10 mouse cellular contexts compared by ENCODE assay signal in the genomic region with DNA sequence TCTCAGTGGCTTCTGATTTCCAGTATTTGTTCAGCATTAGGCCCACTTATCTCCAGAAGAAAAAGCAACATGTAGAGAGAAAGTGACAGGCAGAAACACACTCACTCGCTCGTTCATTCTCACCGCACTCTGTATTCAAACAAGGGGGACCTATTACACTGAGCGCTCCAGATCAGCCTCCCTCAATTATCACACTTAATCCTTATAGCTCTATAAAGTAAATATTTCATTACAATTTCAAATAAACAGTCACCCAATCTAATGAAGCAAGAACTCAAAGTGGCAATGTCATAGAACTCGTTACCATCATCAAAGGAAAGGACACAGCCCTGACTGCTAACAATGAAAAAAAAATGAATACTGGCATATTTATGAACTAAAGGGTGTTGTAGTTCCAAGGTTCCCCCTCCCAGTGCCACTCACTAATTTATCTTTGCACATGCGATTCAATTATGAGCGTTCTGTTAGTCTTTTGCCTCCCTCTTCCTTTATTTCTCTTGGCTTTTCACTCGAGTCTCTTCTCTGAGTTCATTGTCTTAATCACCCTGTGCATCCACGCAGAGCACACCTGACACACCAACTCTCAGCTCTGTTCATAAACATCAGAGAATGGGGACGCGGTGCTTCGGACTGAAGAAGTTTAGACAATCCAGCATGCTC.
DNase-seq lines count a peak whose midpoint lies in the region; ATAC-seq lines count a peak whose summit lies in the region.
"Had no signal": no experiment of that assay in that cellular context is flagged by ENCODE, and none has a peak within 500 bp of the region (broad histone marks: within the 10 kb centered on the region; RNA-seq: fewer than 3 reads in every experiment).

No protein-coding gene starts in this region.

- H3K4me1 ChIP-seq in heart, embryonic 16.5 days (ENCODE audit: control insufficient read depth, insufficient read depth, low read length) = peaks cover 14% of the 10 kb centered on the region
- H3K4me1 ChIP-seq in embryonic facial prominence, embryonic 12.5 days = peaks cover 5% of the 10 kb centered on the region; the same call in 1 of the 2 replicates
- H3K4me1 ChIP-seq in hindbrain, embryonic 14.5 days (replicated peaks; ENCODE audit: control insufficient read depth, insufficient read depth, low read length) = peaks cover 27% of the 10 kb centered on the region
- H3K4me1 ChIP-seq in neural tube, embryonic 13.5 days (replicated peaks) = peaks cover 30% of the 10 kb centered on the region

- 69% methylated on average over 12 of the region's 12 CpGs for WGBS in heart, embryonic 16.5 days
- 70% methylated on average over 12 of the region's 12 CpGs for WGBS in embryonic facial prominence, embryonic 12.5 days
- 24% methylated on average over 12 of the region's 12 CpGs for WGBS in hindbrain, embryonic 14.5 days
- WGBS in neural tube, embryonic 13.5 days = 30% methylated on average over 12 of the region's 12 CpGs

- no peak overlapping the region for H3K4me3 ChIP-seq in heart, embryonic 16.5 days (ENCODE audit: low read length)
- no peak overlapping the region for H3K4me3 ChIP-seq in embryonic facial prominence, embryonic 12.5 days
- peak overlapping the region; percentile 8; the same call in 1 of the 2 replicates for H3K4me3 ChIP-seq in hindbrain, embryonic 14.5 days (replicated peaks; ENCODE audit: low read length)
- peak overlapping the region; percentile 19 for H3K4me3 ChIP-seq in neural tube, embryonic 13.5 days
- H3K4me3 ChIP-seq: limb, embryonic 12.5 days had no signal

- no peak overlapping the region for H3K27ac ChIP-seq in heart, embryonic 16.5 days (ENCODE audit: low read length)
- no peak overlapping the region for H3K27ac ChIP-seq in embryonic facial prominence, embryonic 12.5 days
- peak overlapping the region; percentile 73 for H3K27ac ChIP-seq in hindbrain, embryonic 14.5 days
- H3K27ac ChIP-seq in neural tube, embryonic 13.5 days (replicated peaks) = peak overlapping the region; percentile 64
- H3K27ac ChIP-seq: limb, embryonic 12.5 days; macrophage had no signal

- H3K27me3 ChIP-seq in heart, embryonic 16.5 days (ENCODE audit: control insufficient read depth, insufficient read depth, low read length) = no peaks in the 10 kb centered on the region
- no peaks in the 10 kb centered on the region for H3K27me3 ChIP-seq in embryonic facial prominence, embryonic 12.5 days
- no peaks in the 10 kb centered on the region for H3K27me3 ChIP-seq in hindbrain, embryonic 14.5 days (ENCODE audit: control insufficient read depth, insufficient read depth, low read length)
- no peaks in the 10 kb centered on the region for H3K27me3 ChIP-seq in neural tube, embryonic 13.5 days
- H3K27me3 ChIP-seq: limb, embryonic 12.5 days had no signal

- no peaks in the 10 kb centered on the region for H3K9me3 ChIP-seq in heart, embryonic 16.5 days (replicated peaks; ENCODE audit: control insufficient read depth, low read length)
- H3K9me3 ChIP-seq in embryonic facial prominence, embryonic 12.5 days = no peaks in the 10 kb centered on the region
- no peaks in the 10 kb centered on the region for H3K9me3 ChIP-seq in hindbrain, embryonic 14.5 days (ENCODE audit: control insufficient read depth, low read length)
- no peaks in the 10 kb centered on the region for H3K9me3 ChIP-seq in neural tube, embryonic 13.5 days
- H3K9me3 ChIP-seq: limb, embryonic 12.5 days had no signal

- no peak overlapping the region for H3K9ac ChIP-seq in heart, embryonic 16.5 days (ENCODE audit: low read length)
- no peak overlapping the region for H3K9ac ChIP-seq in embryonic facial prominence, embryonic 12.5 days
- peak overlapping the region; percentile 48 for H3K9ac ChIP-seq in hindbrain, embryonic 14.5 days
- peak overlapping the region; percentile 9; the same call in 1 of the 2 replicates for H3K9ac ChIP-seq in neural tube, embryonic 13.5 days
- H3K9ac ChIP-seq: limb, embryonic 12.5 days had no signal

- no peak for DNase-seq in heart, postnatal 4 days
- no peak for DNase-seq in hindbrain, embryonic 14.5 days (ENCODE audit: low spot score)
- DNase-seq in adrenal gland, postnatal 36 days = no peak
- no peak for DNase-seq in adrenal gland, adult 8-10 months
- no peak for DNase-seq in cerebellum, adult 8-10 months

- H3K4me2 ChIP-seq in heart, embryonic 16.5 days (ENCODE audit: low read depth, low read length) = peak overlapping the region; percentile 34
- peak overlapping the region; percentile 6; the same call in 1 of the 2 replicates for H3K4me2 ChIP-seq in embryonic facial prominence, embryonic 12.5 days (replicated peaks)
- H3K4me2 ChIP-seq in hindbrain, embryonic 14.5 days (replicated peaks) = peak overlapping the region; percentile 47
- H3K4me2 ChIP-seq in neural tube, embryonic 13.5 days = peak overlapping the region; percentile 51
- H3K4me2 ChIP-seq: limb, embryonic 12.5 days had no signal

- no peak for ATAC-seq in heart, embryonic 16.5 days (replicated peaks; ENCODE audit: extremely low read depth, insufficient read depth, low FRiP score)
- no peak for ATAC-seq in embryonic facial prominence, embryonic 12.5 days (ENCODE audit: insufficient number of reproducible peaks, insufficient read depth, low FRiP score, low TSS enrichment)
- peak; percentile 73 for ATAC-seq in hindbrain, embryonic 14.5 days (ENCODE audit: low FRiP score)
- ATAC-seq in neural tube, embryonic 13.5 days (ENCODE audit: low read depth) = peak; percentile 54; the same call in 1 of the 2 replicates

- H3K36me3 ChIP-seq in heart, embryonic 16.5 days (ENCODE audit: control insufficient read depth, insufficient read depth) = no peaks in the 10 kb centered on the region
- H3K36me3 ChIP-seq in embryonic facial prominence, embryonic 12.5 days = no peaks in the 10 kb centered on the region
- H3K36me3 ChIP-seq in hindbrain, embryonic 14.5 days (replicated peaks; ENCODE audit: control insufficient read depth, insufficient read depth) = no peaks in the 10 kb centered on the region
- H3K36me3 ChIP-seq in neural tube, embryonic 13.5 days = no peaks in the 10 kb centered on the region
- H3K36me3 ChIP-seq: limb, embryonic 12.5 days had no signal

Comparison
In these comparisons a context has a peak if more than half of its experiments do, and no peak if none do; other contexts are left out.
1. ATAC-seq: peak in hindbrain, embryonic 14.5 days (single experiment) and neural tube, embryonic 13.5 days (single experiment); none in heart, embryonic 16.5 days (single experiment) and embryonic facial prominence, embryonic 12.5 days (single experiment).
2. H3K27ac ChIP-seq: peak in hindbrain, embryonic 14.5 days (single experiment) and neural tube, embryonic 13.5 days (single experiment); none in heart, embryonic 16.5 days (single experiment) and embryonic facial prominence, embryonic 12.5 days (single experiment).
3. H3K4me3 ChIP-seq: peak in hindbrain, embryonic 14.5 days (single experiment) and neural tube, embryonic 13.5 days (single experiment); none in heart, embryonic 16.5 days (single experiment) and embryonic facial prominence, embryonic 12.5 days (single experiment).
4. H3K9ac ChIP-seq: peak in hindbrain, embryonic 14.5 days (single experiment) and neural tube, embryonic 13.5 days (single experiment); none in heart, embryonic 16.5 days (single experiment) and embryonic facial prominence, embryonic 12.5 days (single experiment).
5. Peak in every context shown above with its lines, with median percentiles within 50 percentile points of each other: H3K4me2 ChIP-seq.